Mouse (Mus musculus): Measurements from ENCODE around the gene Il34. TPM values are rescaled to one million over a fixed set of nuclear protein-coding genes. Genes with fewer than 3 reads are reported as not detected.

Gene Il34
- polyA plus RNA-seq, 1 experiment from 2014 or later = 1.1 TPM

DNA sequence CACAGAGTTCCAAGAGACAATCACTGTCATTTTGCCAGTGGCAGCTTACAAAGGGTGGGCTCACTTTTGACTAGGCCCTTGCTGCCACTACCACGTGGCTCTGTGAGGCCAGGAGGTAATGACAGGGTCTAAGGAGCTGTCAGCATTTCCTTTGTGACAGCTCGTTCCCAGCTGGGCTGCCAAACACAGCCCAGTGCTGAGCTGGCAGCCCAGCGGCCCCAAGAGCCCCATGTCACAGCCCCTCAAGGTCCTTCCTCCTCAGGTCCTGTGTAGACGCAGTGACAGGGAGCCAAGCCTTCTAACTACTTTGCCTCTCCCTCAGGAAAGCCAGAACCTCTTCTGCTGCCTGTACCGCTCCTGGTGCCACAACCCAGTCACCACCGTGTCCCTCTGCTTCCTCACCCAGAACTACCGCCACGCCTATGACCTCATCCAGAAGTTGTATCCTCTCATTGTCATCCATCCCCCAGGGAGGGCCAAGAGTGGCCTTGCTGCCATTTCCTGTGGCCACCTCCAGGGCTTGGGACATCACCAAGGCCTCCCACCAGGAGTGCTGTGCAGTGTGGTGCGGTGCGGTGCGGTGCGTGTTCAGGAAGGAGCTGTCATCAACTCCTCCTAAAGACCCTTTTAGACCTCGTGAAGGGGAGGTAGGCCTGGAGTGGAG, 94.3 kb downstream of the Il34 start:
- Histone ChIP-seq H3K4me2 (replicated peaks) (no peak overlapping the region), H3K4me3 (no peak overlapping the region), H3K36me3 (peaks cover 46% of the 10 kb centered on the region), H3K27ac (replicated peaks) (no peak overlapping the region), H3K9me3 (no peaks in the 10 kb centered on the region), H3K4me1 (peaks cover 13% of the 10 kb centered on the region), H3K9ac (replicated peaks) (no peak overlapping the region), H3K27me3 (no peaks in the 10 kb centered on the region)
- ATAC-seq (ENCODE audit: low FRiP score, low read depth) = no peak
- WGBS = 86% methylated on average over 13 of the region's 13 CpGs

DNA sequence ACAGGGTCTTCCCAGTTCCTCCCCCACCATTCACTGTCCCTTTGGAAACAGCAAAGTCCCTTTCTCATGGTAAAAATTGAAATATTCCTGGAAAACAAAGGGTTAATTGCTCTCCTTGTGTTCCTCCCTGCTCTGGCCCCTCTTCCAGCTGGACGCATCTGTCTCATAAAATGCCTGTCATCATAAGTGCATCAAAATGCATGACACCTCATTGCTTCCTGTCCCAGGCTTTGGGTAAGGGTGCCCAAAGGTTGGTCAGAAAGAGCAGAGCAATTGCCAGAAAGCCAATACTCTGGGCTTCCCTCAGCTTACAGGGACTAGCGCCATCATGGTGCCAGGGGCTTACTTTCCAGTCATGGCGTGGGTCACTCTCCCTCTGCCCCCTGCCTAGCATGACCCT, 95.1 kb downstream of the Il34 start:
- Histone ChIP-seq H3K4me1 (0 out of 2 replicates have a peak, but pooled peaks cover 5% of the 10 kb centered on the region), H3K9ac (replicated peaks) (no peak overlapping the region), H3K27me3 (no peaks in the 10 kb centered on the region), H3K27ac (replicated peaks) (no peak overlapping the region), H3K36me3 (peaks cover 46% of the 10 kb centered on the region), H3K4me2 (replicated peaks) (no peak overlapping the region), H3K4me3 (no peak overlapping the region), H3K9me3 (no peaks in the 10 kb centered on the region)
- no peak for ATAC-seq (ENCODE audit: low FRiP score, low read depth)
- 75% methylated on average over 3 of the region's 3 CpGs for WGBS

DNA sequence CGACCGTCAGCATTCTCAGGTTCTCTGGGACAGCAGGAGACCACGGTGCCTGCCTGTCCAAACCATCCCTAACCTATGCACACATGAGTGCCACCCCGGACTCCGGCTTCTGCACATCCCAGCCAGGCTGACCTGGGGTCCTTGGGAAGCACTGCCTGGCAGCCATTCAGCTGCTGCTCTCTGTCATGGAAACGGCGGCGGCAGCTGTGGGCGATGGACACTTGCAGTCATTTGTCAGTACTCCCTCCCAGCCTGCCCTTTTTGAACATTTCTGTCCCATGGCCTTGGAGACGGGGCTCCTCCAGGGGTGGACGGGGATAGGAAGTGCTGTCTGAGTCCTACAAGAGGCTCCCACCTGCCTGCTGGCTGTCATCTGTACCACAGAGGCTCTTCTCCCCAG, 97.3 kb downstream of the Il34 start:
- no peak for ATAC-seq (ENCODE audit: low FRiP score, low read depth)

DNA sequence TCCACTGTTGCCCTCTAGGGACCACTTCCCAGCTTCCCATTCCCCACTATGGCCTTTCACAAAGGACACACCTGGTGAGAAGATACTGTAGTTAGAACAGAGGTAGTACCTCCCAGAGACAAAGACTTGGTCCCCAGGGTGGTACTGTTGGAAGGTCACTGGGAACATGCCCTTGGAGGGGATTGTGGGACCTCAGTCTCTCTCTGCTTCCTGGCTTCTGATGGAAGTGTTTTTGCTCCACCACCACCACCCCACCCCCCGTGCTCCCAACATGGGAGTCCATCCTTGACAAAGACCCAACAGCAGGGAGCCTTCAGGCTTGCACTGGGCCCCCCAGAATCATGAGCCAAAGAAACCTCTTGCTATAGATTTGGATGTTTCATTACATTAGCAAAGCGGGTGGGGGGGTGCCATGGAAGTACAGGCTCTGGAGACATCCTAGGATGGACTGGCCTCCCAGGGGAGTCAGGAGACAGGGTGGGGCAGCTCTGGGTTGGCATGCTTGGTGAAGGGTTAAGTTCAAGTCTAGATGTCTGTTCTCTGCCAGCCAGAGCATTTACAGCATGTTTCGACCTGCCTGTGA, 99.3 kb downstream of the Il34 start:
- 89% methylated on average over 3 of the region's 3 CpGs for WGBS
- ATAC-seq (ENCODE audit: low FRiP score, low read depth) = no peak
- H3K4me1 ChIP-seq = 0 out of 2 replicates have a peak, but pooled peaks cover 9% of the 10 kb centered on the region
- no peak overlapping the region for H3K4me2 ChIP-seq (replicated peaks)
- H3K27me3 ChIP-seq = no peaks in the 10 kb centered on the region
- H3K36me3 ChIP-seq = peaks cover 31% of the 10 kb centered on the region
- no peak overlapping the region for H3K4me3 ChIP-seq
- H3K9ac ChIP-seq (replicated peaks) = no peak overlapping the region
- H3K27ac ChIP-seq (replicated peaks) = no peak overlapping the region
- no peaks in the 10 kb centered on the region for H3K9me3 ChIP-seq

More for the DNA sequence above, 97.3 kb downstream of the Il34 start:
- 91% methylated on average over 11 of the region's 11 CpGs for WGBS
- no peak overlapping the region for H3K4me3 ChIP-seq
- H3K4me2 ChIP-seq (replicated peaks) = no peak overlapping the region
- H3K9me3 ChIP-seq = no peaks in the 10 kb centered on the region
- 0 out of 2 replicates have a peak overlapping the region, but pooled peaks have one; percentile 6 for H3K9ac ChIP-seq (replicated peaks)
- H3K27ac ChIP-seq (replicated peaks) = no peak overlapping the region
- no peaks in the 10 kb centered on the region for H3K4me1 ChIP-seq
- peaks cover 48% of the 10 kb centered on the region for H3K36me3 ChIP-seq
- no peaks in the 10 kb centered on the region for H3K27me3 ChIP-seq

DNA sequence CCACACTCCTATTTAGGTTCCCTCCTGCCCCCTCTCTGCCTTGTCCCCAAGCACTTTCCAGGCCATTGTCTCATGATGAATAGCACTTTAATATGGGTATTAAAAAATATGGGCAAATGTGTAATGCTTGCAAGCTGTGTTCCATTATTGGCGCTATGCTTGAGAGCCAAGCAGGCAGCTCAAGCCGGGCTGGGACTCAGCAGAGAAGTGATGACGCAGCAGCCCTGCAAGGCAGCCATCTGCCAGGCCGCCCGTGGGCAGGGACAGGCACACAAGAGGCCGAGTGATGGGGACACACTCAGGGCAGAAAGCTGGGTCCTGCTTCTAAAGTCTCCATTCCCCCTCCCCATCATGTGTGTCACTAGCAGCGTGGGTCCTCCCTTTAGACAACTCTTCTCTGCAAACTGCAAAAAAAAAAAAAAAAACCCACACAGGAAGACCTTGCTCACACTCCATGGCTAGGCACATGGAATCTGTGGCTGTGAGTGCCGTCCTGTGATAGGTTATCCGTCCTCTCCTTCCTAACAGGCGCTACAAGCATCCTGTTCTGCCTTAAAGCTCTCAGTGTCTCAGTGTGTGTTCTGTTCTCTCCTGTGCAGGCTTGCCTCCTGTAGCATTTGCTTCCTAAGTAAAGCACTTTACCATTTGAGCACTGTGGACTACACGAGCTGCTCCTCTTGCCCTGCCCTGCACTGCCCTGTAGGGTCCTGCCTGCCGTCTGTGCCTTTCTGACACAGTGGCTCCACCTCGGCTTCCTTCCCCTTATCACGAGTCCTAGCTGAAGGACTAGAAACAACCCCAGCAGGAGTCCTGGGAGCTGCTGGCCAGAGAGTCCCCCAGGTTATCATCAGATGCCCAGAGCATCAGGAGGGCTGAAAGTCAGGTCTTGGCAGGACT, 100.1 kb downstream of the Il34 start:
- ATAC-seq (ENCODE audit: low FRiP score, low read depth) = no peak
- Histone ChIP-seq H3K9me3 (no peaks in the 10 kb centered on the region), H3K27ac (replicated peaks) (no peak overlapping the region), H3K9ac (replicated peaks) (no peak overlapping the region), H3K4me3 (no peak overlapping the region), H3K4me1 (0 out of 2 replicates have a peak, but pooled peaks cover 9% of the 10 kb centered on the region), H3K27me3 (no peaks in the 10 kb centered on the region), H3K4me2 (replicated peaks) (no peak overlapping the region), H3K36me3 (peaks cover 28% of the 10 kb centered on the region)
- WGBS = 77% methylated on average over 14 of the region's 14 CpGs

DNA sequence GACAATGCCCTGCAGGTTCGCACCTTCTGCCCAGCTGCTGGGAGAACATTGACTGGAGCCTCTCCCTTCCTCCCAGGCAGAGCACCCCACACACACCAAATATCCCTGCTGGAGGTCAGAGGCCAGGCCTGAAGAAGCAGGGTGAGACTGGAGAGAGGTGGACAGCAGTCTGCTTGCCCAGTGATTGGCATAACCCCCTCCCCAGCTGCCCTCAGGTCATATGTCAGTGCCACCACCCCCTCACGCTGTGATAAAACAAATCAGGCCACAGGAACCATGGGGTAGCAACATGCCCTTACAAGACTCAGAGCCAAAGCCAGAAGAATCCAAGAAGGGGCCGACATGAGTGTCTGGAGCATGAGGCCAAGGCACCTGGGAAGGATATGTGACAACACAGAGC, 101.6 kb downstream of the Il34 start:
- Histone ChIP-seq H3K4me1 (0 out of 2 replicates have a peak, but pooled peaks cover 9% of the 10 kb centered on the region), H3K4me3 (no peak overlapping the region), H3K4me2 (replicated peaks) (no peak overlapping the region), H3K9ac (replicated peaks) (no peak overlapping the region), H3K27me3 (no peaks in the 10 kb centered on the region), H3K36me3 (peaks cover 25% of the 10 kb centered on the region), H3K9me3 (no peaks in the 10 kb centered on the region), H3K27ac (replicated peaks) (no peak overlapping the region)
- 86% methylated on average over 3 of the region's 3 CpGs for WGBS
- no peak for ATAC-seq (ENCODE audit: low FRiP score, low read depth)

DNA sequence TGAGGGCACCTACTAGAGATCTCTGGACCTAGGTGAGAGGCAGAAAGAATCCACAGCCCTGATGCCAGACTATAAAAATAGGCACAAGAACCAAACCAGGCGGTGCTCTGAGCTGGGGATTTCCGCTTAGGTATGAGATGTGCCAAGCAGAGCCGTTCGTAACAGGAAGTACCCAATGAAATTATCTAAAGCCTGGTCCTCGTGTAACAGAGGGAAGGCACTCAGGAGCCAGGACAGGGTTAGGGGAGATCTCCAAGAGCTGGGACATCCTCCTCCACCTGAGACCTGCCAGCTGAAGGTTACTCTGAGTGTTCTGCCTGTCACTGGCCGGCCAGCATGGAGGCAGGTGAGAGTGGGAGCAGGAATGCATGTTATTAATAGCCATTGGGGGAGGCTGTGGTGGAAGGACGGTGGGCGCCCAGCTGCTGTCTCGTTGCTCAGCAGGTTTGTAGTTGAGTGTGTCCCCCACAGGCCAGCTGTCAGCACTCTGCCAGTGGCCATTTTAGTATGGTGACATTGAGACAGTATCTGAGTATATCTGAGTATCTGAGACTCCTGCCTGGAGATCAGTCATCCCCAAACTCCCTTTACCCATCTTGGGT, 102.2 kb downstream of the Il34 start:
- Histone ChIP-seq H3K4me1 (0 out of 2 replicates have a peak, but pooled peaks cover 9% of the 10 kb centered on the region), H3K27me3 (no peaks in the 10 kb centered on the region), H3K9ac (replicated peaks) (no peak overlapping the region), H3K9me3 (no peaks in the 10 kb centered on the region), H3K27ac (replicated peaks) (no peak overlapping the region), H3K4me3 (no peak overlapping the region), H3K4me2 (replicated peaks) (no peak overlapping the region), H3K36me3 (peaks cover 29% of the 10 kb centered on the region)
- ATAC-seq (ENCODE audit: low FRiP score, low read depth) = no peak
- WGBS = 91% methylated on average over 9 of the region's 9 CpGs

DNA sequence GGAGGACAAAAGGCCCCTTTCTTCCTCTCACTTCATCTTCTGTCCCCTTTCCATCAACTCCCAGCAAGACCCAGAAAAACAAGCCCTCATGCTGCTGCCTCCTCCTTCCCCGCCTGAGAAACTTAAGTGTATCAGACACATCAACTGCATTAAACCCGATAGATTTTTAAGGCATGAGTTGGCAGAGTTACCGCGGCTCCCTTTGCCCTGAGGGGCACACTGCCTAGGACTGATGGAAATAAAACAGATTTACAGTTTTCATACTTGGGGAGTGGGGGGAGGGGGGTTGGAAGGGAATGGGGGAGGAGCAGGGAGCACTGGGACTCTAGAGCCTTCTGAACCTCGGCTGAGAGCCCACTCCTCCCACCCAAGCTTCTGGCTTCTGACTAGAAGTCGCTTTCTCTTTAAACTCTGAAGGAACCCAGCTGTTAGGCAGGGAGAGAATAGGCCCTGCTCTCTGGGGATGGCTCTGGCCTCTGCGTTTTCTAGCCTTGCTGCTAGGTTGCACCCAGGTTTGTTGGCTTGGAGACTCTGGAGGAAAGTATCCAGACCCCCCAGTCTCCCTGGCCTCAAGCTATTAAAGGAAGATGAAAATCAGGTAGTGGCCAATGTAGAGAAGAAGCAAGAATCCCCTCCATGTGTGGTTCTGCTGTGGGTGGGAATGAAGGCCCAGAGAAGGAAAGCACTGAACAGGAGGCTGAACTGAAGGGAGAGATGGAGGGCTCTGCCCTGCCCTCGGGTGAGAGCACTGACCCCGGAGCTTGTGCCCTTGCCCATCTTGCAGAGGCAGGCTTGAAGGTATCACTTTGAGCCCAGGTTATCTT, 102.9 kb downstream of the Il34 start:
- Histone ChIP-seq H3K9ac (replicated peaks) (no peak overlapping the region), H3K4me2 (replicated peaks) (no peak overlapping the region), H3K4me1 (0 out of 2 replicates have a peak, but pooled peaks cover 9% of the 10 kb centered on the region), H3K27ac (replicated peaks) (no peak overlapping the region), H3K27me3 (no peaks in the 10 kb centered on the region), H3K9me3 (no peaks in the 10 kb centered on the region), H3K4me3 (no peak overlapping the region), H3K36me3 (peaks cover 24% of the 10 kb centered on the region)
- ATAC-seq (ENCODE audit: low FRiP score, low read depth) = no peak
- 61% methylated on average over 9 of the region's 9 CpGs for WGBS

DNA sequence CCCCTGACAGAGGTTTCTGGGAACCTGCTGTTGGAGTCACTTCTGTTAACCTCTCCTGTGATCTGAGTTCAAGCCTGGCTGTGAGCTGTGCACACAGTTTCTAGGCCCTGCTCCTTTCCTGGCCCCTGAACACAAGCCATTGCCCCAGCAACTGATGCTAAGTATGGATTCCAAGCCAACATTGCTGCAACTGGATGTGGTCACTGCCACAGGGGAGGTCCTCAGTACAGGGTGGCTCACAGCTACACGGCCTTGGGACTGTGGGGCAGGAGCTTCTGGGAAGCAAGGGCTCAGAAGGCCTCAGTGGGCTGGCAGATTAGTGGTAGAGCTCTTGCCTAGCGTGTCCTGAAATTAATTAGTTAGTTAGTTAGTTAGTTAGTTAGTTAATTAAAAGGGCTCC, 105.2 kb downstream of the Il34 start:
- WGBS = 85% methylated on average over 2 of the region's 2 CpGs
- Histone ChIP-seq H3K9me3 (no peaks in the 10 kb centered on the region), H3K9ac (replicated peaks) (no peak overlapping the region), H3K4me1 (0 out of 2 replicates have a peak, but pooled peaks cover 9% of the 10 kb centered on the region), H3K4me2 (replicated peaks) (no peak overlapping the region), H3K36me3 (peaks cover 31% of the 10 kb centered on the region), H3K27me3 (no peaks in the 10 kb centered on the region), H3K4me3 (no peak overlapping the region), H3K27ac (replicated peaks) (no peak overlapping the region)
- ATAC-seq (ENCODE audit: low FRiP score, low read depth) = no peak

DNA sequence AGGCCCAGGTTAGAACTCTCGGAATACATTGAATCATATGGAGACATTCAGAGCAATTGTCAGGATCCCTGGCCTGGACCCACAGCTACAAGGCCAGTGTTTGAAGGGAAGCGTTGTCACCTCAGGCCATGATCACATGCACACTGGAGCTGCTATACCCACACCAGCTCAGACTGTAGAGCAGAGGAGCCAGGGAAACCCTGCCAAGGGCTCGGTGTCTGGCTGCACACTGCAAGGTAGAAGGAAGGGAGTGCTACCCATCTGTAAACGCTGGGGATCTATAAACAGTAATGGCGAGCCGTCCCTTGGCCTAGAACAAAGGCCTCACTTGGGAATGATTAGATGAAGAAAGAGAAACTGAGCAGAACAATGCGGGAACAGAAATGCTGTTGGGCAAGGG, 106.2 kb downstream of the Il34 start:
- ATAC-seq (ENCODE audit: low FRiP score, low read depth) = no peak
- H3K36me3 ChIP-seq = peaks cover 25% of the 10 kb centered on the region
- H3K9ac ChIP-seq (replicated peaks) = no peak overlapping the region
- no peaks in the 10 kb centered on the region for H3K27me3 ChIP-seq
- WGBS = 91% methylated on average over 7 of the region's 7 CpGs
- H3K4me3 ChIP-seq = no peak overlapping the region
- 0 out of 2 replicates have a peak, but pooled peaks cover 9% of the 10 kb centered on the region for H3K4me1 ChIP-seq
- no peak overlapping the region for H3K27ac ChIP-seq (replicated peaks)
- H3K9me3 ChIP-seq = no peaks in the 10 kb centered on the region
- no peak overlapping the region for H3K4me2 ChIP-seq (replicated peaks)

DNA sequence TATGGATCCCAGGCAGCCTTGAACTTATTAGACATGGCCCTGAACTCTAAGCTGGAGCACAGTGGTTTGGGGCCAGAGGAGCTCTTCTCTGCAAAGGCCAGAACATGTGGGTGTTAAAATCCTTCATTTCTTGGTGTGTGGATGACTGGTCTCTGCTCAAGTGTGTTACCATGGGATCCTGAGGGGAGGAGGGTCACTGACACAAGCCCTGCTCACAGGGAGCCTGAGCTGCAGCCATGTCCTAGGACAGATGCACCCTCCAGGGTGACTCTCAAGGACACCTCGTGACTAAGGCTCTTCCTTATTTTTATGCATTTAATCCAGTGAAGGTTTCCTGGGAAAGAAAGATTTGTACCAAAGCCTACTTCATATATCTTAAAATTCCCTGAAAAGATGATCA, 107.6 kb downstream of the Il34 start:
- 93% methylated on average over 1 of the region's 1 CpGs for WGBS
- Histone ChIP-seq H3K27me3 (no peaks in the 10 kb centered on the region), H3K4me2 (replicated peaks) (no peak overlapping the region), H3K36me3 (peaks cover 29% of the 10 kb centered on the region), H3K4me1 (0 out of 2 replicates have a peak, but pooled peaks cover 9% of the 10 kb centered on the region), H3K9me3 (no peaks in the 10 kb centered on the region), H3K27ac (replicated peaks) (no peak overlapping the region), H3K4me3 (no peak overlapping the region), H3K9ac (replicated peaks) (no peak overlapping the region)
- no peak for ATAC-seq (ENCODE audit: low FRiP score, low read depth)

Measured in midbrain, embryonic 12.5 days (tissue).